Mouse (Mus musculus): ENCODE measurements around the gene Tpst2.

Gene Tpst2

DNA sequence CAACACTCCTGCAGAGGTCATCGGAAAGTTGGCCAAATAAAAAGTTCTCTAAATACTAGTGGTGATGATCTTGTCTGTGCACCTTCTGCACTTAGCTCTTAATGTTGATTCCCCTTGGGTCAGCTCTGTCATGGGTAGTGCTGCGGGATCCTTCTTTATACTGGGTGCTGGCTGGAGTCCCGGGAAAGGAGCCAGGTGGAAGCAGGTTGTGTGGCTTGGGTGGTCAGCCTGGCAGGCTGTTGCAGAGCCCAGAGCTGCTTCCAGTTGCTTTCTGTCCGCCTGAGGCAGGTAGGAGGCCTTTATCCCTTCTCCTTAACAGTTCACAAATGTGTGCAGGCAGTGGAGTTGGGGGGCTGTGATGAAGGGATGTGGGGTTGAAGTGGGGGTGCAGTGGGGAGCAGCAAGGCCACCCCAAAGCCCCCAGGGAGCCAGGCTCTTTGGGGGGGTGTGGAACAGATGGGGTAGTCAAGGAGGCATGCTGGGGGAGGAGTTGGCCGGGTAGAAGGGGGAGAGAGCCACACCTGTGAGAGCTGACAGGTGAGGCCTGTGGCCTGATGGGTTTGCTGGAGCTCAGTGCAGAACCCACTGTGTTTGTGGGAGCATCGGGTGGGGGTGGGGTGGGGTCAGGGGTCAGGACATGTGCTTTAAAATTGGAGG, 5.8 kb downstream of the Tpst2 start:
- no peak for DNase-seq (ENCODE audit: low spot score)

DNA sequence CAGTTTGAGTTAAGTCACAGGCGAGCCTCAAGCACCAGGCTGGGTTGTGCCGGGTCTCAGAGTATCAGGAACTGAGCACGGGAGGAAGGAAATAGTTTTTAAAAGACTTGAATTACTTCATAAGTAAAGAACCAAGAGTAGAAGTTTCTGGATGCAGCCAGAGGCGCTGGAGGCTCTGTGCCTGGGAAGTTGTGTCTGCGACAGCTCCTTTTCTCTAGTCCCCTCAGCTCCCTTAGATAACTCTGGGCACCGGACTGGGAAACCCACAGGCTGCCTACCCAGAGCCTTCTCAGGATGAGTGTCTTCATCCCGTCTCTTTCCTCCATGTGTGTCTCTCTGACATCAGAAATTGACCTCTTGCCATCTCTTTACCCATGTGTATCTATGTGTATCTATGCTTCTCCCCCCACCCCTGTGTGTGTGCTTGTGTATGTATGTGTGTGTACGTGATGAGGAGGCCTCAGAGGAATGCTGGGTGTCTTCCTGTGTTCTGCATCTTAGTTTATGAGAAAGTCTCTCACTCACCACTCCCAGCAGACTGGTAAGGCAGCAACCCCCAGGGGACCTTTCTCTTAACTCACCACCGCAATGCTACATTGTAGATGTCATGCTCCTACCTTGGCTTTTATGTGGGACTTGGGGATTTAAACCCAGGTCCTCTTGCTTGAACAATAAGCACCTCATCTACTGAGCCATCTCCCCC, 6.4 kb downstream of the Tpst2 start:
- DNase-seq (ENCODE audit: low spot score), result no peak

DNA sequence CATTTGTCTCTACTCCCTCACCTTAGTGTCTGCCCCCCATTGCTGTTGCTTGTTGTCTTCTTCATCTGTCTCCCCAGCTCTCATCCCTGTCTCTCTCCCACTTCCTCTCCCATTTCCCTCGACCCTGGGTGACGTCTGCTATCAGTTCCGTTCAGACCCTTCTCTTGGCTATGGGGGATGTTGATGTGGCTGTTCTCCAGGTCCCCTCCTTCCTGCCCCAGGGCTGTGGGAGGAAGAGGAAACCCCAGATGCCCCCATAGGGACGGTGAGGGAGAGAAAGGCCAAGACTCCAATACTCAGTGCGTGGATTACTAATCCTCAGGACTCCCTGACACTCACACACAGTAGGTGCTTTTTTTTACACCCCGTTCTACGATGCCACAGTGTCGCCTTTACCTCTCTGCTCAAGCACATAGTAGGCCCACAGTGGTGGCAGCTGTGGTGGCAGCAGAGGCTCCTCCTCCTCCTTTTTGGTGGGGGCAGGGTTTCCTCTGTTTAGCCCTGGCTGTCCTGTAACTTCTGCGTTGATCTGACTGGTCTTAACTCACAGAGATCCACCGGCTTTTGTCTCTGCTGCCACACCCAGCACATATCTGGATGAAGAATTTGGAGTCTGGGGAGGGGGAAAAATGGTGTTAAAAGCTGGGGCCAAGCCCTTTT, 7.2 kb downstream of the Tpst2 start:
- no peak for DNase-seq (ENCODE audit: low spot score)

DNA sequence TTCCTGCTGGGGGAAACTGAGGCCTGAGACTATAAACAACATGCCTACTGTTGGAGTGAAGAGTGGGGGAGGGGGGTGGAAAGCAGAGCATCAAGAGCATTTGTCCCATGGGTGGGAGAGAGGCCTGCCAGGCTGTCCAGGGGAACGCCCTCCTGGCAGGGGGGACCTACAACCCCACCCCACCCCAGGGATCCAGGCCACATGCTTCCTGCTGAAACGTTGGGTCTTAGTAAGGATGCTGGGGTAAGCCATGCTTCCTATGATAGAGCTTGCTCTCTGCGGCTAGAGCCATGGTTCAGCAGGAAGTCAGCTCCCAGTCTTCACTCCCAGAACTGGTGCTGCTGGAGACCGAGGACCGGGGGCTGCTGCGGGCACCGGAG, 7.7 kb downstream of the Tpst2 start:
- DNase-seq (ENCODE audit: low spot score), result no peak

DNA sequence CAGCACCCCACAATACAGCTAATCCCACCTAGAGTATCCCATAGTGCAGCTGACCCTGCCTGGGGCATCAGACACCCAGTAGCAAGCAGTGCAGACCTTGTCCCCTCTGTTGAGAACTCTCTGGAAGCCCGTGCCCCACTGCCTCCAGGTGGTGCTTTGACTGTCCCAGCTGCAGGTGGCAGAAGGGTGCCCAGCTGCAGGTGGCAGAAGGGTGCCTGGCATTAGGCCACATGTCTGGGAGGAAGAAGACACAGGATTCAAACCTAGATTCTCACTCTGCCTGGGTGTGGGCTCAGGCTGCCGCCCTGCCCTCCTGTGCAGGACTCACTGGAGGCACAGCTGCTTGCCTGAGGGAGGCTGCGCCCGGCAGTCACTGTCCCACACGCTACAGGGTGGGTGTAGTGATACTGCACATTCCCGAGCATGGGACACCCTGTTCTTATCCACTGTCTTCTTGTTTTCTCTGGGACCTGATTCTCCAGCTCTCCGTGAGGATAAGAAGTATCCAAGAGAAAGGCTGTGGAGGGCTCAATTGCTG, 9.1 kb downstream of the Tpst2 start:
- DNase-seq (ENCODE audit: low spot score), result no peak

DNA sequence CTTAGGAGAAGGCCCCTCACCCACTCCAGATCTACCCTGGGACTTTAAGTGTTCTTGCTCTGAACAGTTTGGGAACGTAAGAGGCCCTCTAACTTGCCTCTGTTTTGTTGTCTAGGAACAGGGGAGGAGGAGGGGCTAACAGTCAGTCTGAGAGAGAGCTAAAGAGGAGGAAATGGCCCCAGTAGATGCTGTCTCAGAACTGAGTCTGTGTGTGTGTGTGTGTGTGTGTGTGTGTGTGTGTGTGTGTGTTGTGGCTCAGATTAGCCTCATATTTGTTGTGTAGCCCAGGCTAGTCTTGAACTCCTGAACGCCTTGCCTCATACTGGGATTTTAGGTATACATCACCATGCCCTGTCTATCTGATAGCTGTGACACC, 10.1 kb downstream of the Tpst2 start:
- no peak for DNase-seq (ENCODE audit: low spot score)

DNA sequence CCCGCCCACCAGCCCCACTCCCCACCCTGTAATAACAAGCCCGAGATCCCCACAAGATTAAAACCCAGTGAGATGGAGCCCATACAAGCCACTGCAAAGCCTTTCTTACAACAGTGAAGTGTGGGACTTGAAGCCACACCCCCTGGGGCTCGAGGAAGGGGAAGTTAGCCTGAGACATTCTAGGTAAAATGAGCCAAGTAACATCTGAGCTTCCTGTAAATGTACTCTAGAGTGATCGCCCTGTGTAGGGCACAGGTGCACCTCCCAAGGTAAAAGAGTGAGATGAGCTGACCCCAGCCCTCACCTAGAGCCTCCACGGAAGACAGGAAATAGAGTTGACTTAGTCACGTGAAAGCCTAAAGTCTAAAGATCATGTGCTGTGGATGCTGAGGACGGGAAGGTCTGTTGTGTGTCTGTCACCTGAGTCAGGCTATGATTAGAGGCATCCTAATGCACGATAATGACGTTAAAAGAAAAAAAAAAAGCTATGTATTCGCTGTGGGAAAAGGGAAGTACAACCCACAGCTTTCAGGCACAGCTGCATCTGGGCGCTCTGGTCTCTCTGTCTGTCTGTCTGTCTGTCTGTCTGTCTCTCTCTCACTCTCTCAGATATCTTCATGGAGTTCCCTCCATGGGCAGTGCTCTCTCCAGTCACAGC, 10.6 kb downstream of the Tpst2 start:
- DNase-seq (ENCODE audit: low spot score), result no peak

DNA sequence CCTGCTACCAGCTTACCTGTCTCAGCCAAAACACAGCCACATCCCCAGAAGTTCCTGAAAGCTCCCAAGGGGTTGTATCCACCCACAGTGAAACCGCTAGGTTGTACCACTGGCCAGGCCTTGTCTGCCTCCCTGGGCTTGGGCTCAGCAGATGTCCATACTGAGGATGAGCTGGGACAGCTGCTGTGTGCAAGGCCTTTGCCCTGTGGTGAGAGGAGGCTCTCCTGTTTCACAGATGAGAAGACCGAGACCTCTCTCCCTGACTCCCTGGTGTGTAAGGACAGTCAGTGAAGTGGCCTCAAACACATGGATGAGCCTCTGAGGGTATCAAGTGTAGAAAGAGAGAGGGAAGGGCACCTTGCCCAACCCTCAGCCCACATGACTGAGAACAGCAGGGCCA, 11.2 kb downstream of the Tpst2 start:
- no peak for DNase-seq (ENCODE audit: low spot score)

DNA sequence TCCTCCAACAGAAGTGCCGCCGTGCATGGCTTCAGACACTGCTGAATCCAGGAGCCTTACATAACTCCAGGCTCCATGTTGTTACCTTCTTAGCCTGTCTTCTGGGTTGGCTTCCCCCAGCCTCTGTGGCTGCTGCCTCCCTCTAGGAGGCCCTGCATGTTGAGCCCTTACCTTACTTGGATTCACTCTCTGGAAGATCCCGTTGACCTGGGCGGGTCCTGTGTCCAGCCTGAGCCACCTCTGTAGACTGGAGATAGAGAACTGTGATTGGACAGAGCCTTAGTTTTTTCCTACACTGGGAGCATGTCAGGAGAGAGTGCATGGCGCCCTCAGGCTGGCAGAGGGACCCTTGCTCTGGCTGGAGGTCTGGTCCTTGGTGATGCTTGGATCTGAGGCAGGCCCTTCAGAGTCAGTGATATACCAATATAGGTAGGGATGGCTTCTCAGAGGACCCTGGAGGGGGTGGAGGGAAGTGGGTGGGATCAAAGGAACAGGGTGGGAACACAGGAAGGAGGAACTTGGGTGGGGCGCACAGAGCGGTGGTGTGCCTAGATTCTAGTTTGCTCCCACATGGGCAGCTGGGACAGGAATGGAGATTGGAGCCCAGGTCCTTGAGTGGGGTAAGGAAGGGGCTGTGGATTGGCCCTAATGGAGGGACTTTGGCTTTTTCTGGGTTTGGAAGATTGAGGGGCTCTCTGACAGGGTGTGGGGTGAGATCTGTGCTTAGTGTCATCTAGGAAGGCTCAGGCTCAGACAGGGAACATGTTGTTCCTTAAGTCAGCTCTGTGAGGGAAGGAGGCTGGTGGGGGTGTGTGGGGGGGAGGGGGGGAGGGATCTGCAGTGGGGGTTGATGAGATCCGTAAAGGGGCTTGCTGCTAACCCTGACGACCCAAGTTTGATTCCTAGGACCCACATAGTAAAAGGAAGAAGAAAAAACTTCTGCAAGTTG, 12.0 kb downstream of the Tpst2 start:
- DNase-seq (ENCODE audit: low spot score), result no peak

DNA sequence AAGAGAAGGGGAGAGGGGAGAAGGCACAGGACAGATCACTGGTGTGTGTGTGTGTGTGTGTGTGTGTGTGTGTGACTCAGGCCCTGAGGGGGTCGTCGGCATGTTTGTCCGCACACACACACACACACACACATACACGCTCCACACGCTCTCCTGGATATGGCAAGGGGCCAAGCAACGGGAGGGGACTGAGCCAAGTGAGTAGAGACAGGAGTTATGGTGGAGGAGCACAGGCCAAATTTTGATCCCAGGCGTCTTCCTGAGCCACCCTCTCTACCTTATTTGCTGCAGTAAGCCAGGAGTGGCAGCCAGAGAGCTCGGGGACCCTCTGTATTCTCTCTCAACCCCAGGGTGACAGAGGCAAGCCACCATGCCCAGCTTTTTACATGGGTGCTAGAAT, 12.7 kb downstream of the Tpst2 start:
- DNase-seq (ENCODE audit: low spot score), result no peak

DNA sequence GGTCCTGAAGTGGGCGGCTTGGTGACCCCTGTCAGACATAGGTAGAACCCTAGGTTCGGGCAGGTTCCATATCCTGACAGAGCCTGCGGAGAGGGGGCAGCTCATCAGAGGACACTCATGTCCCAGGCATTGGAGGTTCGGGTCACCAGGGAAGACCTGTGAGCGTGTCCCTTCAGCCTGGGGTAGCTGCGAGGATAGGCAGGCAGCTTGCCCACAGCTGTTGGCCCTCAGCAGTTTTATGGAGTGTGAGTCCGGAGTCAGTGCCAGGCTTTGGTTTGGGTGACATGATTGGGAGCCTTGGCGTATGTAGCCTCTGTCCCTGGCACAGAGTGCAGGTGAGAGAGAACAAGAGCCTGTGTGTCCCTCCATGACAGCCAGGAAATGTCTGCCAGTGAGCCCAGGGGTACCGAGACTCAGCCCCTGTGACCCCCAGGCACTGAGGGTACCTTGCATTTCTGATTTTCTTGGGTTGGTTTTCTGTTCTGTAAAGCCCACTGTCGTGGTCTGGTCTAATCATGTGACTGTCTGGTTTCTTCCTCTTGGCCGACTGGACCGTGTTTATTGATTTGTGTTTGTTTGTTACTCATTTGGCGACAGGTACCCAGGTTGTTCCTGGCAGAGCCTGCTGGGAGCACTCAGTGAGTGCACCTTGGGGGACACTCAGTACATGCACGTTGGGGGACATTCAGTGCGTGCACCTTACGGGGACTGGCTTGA, 13.5 kb downstream of the Tpst2 start:
- DNase-seq (ENCODE audit: low spot score), result no peak

DNA sequence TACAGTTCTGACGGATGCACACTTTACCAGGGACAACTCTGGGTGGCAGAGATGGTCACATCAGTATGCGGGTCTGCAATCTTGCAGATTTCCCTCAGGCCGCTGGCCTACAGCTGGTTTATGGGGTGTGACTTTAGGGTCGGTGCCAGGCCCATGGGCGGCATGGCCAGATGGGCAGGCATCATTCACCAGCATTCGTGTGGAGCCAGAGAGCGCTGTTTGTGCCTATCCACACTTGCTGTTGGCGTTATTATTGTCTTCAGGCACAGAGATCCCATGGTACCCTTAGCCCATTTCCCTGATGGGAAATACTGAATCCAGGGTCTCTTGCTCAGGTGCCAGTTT, 14.0 kb downstream of the Tpst2 start:
- DNase-seq (ENCODE audit: low spot score), result no peak

DNA sequence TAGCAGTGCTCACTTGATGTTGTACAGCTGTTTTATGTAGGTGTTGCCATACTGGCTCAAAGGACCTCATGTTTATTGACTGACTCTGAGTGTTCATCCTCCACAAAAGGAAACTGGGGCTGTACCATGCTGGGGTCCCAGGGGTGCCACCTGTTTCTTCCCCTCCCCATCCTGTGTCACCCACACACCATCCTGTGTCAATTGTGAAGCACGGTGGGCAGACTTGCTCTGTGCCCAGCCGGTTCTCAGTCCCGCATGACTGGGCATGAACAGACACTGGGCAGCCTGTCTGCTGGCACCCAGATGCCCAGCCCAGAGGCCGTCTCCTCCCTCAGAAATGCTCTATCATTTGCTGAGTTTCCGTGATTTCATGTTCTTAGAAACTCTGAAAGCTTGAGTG, 15.4 kb downstream of the Tpst2 start:
- DNase-seq (ENCODE audit: low spot score), result no peak

DNA sequence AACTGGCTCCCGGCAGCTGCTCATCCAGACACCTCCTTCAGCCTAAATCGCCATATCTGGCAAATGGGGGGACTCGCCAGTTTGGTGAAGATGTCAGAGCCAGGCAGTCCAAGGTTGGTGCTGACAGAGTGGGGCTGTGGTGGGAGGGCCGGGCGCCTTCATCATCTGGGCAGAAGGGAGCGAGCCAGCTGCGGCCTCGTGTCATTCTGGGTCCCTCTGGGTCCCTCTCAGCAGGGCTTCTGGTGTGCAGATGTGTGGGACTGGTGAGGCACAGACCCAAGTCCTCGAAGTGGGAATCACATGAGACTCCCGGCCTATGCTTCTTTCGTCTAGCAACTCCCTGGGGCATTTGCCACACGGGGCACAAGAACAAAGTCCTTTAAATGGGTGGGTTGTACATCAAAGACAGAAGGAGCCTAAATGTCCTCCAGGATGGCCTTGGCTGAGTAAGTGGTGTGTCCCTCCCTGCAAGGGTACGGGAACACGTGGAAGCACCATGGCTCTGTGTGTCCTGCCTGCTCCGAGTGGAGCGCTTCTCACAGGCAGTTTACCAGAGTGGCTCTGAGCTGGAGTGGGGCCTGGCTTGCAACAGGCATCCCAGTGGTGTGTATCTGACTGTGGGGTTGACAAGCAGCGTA, 16.0 kb downstream of the Tpst2 start:
- DNase-seq (ENCODE audit: low spot score), result no peak

DNA sequence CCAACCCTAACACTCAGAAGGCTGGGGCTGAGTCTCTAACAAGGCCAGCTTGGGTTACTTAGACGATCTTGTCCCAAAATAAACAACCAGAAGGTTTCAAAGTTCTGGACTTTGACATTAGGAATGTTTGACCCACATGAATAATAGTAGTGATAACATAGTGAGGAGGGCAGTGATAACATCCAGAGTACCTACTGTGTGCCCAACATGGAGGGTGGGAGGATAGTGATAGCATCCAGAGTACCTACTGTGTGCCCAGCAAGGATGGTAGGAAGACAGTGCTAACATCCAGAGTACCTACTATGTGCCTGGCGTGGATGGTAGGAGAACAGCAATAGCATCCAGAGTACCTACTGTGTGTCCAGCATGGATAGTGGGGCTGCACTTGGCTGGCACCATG, 17.3 kb downstream of the Tpst2 start:
- no peak for DNase-seq (ENCODE audit: low spot score)

DNA sequence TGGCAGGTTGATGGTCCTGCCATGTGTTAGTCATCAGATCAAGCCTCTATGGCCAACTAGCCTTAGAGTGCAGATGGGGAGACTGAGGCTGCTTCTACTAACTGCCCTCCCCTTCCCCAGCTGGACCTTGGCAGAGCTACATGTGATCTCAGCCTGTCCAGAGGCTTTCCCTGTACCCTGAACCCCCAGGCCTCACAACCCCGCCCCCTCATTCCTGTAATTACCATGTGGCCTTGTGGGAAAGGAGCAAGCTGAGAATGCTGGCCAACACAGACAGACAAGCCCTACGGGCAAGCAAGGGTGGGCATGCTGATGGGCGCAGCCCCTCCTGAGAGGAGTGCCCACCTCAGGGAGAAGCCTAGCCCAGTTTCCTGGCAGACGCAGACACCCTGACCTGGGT, 18.2 kb downstream of the Tpst2 start:
- DNase-seq (ENCODE audit: low spot score), result no peak

DNA sequence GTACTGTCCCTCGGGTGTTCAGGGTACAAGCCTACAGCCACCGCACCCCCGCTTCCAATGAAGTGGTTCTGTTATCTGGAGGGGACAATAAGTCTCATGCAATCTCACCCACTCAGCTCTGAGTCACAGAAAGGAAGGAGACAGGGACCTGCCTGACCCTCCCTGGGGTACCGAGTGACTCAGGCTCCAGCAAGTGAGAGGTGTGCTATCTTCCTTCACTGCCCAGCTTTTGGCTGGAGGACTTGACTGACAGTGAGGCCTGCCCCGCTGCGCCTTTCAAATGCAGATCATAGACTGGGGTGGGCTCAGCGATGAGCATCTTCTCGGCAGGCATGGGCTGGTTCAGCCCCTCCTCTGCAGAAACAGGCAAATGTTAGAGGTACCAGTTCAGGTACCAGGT, 18.7 kb downstream of the Tpst2 start:
- no peak for DNase-seq (ENCODE audit: low spot score)

DNA sequence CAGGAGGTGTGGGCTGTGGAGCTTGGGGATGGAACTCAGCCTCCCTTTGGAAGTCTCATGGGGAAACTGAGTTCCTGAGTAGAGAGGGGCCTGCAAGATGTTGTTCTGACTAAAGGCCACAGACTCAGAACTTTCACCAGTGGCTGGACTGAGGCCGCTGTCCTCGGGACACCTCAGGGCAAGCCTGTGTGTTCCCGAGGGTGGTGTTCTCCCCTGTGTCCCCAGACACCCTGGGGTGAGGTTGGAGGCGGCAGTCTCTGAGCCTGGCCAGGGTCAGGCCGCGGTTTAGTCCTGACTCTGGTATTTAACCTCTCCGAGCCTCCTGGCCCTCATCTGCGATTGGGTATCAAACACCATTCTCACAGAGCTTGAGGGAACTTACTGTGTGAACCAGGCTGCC, 19.1 kb downstream of the Tpst2 start:
- DNase-seq (ENCODE audit: low spot score), result no peak

DNA sequence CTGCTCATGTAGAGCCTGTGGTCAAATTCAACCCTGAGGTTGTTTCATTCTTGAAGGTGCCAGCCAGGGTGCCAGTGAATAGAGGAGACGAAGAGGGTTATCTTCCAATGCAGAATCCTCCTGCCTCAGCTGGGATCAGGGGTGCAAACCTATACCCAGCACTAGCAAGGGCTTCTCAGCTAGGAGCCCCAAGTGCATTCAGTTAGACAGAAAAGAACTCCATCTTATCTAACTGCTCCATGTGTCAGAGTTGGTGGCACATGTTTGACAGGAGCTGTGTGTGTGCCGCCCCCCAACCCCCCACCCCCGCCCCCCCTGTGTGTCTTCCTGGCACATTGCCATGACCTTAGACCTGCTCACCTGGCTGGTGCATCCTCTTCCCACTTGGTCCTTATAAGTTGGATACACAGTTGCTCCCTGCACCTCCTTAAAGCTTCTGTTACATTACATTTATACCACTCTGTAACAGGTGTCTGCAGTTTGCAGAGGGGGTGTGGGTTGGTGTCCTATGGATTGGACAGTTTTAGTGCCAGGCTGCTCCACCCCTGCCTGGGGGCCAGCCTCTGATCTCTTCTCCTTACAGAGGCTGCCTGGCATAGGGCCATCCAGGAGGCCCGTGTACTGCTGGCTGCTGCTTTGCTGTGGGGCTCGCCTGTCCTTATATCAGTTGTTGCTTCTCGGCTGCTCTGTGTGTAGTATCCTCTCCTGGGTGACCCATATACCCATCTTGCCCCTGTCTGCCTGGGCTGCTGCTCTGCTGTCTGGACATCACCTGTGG, 20.1 kb downstream of the Tpst2 start:
- no peak for DNase-seq (ENCODE audit: low spot score)

DNA sequence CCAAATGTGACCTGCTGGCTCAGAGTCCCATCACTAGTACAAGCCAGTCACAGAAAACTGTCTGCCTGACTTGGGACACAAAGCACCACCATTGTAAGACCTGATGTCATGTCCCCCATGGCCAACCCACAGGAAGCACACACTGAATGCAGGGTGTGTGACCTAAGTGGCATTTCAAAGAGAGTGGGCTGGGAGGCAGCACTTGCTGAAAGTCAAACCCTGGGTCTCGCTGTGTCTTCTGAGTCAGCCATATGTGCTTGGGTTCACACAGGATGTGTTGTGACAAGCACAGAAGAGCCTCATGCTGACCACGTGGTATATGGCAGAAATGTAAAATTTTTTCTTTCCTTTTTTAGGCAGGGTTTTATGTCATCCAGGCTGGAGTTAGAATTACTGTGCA, 20.8 kb downstream of the Tpst2 start:
- no peak for DNase-seq (ENCODE audit: low spot score)
